Mouse (Mus musculus) cerebellum, adult 11-12 months (tissue): Measurements from ENCODE around the gene Gm29666.

ENCODE experiments used
- DNase-seq: peaks from one replicate; pipeline ENCODE4 v3.0.0; 2022

Gm29666 gene

DNA sequence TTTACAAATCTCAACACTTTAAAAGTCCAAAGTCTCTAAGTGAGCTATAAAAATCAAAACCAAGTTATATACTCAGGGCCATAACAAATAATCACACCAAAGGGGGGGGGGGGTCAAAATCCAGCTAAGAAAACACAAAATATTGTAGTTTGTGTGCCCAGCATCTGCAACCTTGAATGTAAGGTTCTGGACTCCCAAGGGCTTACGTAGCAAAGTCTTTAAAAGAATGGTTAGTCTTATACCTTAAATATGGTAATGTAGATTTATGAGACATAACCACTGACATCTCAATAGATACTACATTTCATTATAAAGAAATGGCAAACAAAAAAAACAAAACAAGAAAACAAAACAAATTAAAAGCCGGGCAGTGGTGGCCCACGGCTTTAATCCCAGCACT is at the start of gene Gm29666:
TSS of gene Gm29666 (minus strand) at position 101 of the 400 bp plus-strand sequence.
- DNase-seq: no peak

DNA sequence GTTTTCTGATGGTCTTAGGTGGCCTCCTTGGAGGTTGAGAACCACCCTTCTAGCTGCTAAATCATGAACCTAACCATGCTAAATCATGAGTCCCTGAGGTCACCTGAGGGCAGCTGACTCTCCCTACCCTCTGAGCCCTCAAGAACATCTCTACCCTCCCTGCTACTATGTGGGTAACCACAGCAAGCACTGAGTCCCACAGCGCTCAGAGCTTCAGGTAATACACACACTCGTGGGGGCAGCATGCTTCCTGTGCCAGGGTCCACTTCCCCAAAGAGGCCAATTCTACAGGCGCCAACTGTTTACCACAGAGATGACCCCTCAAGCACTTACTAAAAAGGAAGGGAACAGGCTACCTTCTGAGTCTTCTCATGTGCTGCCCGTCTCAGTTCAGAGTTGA is 48.7 kb upstream of the Gm29666 start:
- no peak for DNase-seq

DNA sequence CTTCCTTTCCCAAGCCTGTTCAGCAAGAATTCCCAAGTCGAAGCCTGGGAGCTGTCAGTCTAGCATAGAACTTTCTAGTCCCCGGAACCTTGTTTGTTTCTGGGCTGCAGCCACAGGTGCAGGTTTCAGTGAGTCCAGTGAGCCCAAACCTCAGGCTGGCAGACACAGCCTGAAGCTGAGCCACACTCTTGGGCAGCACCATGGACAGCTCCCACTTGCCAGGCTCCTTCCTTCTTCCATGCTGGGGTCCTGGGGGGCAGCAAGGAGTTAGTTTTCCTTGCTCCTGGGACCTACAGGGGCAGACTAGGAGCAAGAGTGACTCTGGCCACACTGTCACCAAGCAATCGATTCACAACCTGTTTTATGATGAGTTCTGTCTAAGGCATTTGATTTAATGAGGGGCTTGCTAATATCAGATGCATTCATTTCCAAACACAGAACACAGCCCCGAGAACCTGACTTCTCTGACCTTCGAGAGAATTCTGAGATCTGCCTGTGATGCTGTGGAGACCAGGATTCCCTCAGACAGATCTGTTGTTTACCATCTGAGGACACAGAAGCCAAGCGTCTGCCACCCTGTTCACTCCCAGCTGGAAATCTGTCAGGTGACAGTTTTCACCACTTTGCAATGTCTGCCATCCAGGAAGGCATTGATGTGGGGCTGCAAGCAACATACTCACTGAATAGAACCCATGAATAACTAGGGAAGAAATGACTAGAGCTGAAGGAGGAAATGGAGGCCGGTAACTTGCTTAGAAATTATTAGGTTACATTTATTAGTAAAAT is 45.9 kb upstream of the Gm29666 start:
- DNase-seq: no peak

DNA sequence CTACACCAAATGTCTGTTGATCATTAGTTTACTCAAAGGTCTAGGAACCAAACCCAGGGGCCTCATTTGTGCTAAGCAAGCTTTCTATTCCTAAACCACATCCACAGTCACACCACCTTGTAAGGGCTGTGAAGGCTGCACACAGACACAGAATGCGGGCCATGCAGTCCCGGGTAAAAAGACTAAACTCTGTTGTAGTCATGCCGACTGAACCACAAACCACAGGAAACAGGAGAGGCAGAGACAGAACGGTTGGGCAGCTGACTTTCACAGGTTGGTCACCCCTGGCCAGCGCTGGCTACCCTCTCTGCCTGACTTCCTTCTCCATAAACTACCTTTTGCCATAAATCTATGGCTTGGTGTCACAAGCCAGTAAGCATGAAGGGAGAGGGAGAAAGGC is 44.9 kb upstream of the Gm29666 start:
- no peak for DNase-seq

DNA sequence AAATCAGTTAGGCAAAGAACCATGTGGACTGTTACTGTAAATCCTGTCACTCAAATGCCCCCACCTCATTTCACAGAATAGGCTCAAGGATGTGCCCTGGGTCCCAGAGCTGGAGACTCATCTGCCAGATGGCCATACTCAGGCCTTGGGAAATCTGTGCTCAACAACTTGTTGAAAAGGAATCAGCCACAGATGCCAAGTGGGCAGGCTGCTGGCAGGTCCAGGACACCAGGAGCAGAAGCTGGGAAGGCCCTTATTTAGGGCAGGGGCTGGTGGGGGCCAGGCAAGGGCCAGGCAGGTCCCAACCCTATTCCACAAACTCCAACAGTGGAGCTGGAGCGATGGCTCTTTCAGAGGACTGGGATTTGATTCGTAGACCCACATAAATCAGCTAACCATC is 42.7 kb upstream of the Gm29666 start:
- DNase-seq: no peak

DNA sequence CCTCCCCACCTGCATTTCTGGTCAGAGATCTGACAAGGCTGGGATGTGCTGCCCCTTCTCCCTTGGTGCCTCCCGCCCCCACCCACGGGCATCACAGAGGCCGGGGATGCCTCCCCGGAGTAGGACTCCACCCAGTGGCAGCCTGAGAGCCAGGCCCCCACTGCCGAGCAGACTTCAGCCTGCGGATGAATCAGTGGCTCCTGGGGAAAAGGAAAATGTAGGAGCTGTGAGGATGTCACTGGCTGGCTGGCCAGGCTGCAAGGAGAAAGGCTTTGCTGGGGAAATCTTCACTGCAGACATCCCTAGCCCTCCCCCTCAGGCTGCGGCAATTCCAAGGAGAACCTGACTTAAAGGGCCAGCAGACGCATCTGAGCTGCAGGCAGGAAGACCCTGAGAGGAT is 40.9 kb upstream of the Gm29666 start:
- DNase-seq: peak; percentile 66

DNA sequence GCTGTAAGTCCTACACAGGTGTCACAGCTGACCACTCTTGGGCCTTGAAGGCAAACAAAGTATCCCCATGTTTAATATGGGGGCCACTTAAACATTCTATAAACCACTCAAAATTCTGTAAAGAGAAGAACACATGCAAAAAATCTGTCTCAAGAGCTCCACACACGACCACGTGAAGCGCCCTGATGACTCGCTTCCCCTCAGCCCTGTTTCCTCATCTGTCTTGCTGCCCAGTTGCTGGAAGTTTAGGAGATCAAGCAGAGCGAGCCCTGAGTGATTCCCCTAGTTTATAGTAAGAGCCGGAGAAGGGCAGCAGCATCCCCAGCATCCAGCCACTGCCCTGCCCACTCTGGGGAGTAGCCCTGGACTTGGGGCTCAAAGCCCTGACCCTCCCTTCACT is 40.1 kb upstream of the Gm29666 start:
- DNase-seq: no peak

DNA sequence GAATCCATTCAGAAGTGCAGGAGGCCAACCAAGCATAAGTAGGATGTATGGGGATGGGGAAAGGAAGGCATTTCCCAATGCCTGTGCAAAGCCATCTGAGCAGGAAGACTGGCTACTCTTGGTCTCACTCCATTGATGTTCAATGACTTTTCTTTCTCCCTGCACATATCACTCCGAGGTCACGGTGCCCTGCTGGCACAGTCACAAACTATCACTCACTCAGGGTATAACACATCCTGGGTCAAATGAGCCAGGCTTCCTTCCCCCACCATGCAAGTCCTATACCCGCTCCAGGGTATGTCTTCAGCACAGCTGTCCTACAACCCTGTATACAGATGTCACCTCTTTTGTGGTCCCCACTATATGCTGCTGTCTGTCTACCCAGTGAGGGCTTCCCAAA is 38.5 kb upstream of the Gm29666 start:
- no peak for DNase-seq

DNA sequence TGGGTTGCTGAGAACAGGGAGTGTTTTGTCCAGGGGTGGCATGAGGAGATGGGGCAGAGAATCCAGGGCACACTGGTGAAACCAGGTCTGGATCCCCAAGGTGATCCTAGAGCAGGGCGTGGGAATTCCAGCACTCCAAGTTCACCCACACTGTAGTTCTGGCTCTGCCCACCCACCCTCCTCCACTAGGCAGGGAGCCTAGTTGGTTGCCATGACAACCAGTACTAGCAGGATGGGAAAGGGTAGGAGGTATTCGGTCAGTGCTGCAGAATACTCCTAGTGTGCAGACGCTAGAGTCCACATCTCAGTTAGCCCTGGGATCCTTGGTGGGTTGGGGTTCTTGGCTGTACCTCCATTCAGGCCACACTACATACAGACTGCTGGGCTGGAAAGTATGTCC is 38.0 kb upstream of the Gm29666 start:
- DNase-seq: no peak

DNA sequence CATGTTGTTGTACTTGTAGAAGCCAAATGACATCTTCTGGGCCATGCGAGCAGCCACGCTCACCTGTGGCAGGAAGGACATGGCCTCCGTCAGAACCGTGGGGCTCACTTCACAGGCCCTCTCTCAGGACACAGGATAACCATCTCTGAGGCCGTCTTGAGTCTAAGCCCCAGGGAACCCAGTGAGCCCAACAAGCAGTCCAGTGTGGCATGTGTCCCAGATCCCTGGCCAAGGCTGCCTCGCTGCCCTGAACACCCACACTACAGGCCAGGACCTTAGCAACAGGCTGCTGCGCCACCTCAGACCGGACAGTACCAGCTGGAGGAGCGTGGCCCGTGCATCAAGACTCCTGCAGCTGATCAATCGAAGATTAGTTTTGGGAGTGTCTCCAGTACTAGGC is 33.4 kb upstream of the Gm29666 start:
- DNase-seq: no peak

DNA sequence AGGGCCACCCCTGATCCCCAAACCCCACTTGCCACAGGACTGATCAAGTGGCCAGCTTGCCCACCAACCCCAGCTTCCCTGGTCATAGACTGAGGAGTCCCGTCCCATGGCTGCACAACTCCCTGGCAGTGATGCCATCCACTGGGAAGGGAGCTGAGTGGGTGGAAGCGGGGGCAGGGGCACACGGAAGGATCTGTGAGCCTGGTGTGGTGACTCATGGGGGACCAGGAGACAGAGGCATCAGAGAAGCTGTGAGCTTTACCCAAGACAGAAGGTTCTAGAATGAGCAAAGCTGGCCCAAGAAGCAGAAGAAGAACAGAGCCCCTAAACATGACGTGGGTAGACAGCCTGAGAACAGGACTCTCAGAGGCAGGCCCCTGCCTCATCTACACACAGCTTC is 30.2 kb upstream of the Gm29666 start:
- DNase-seq: no peak

DNA sequence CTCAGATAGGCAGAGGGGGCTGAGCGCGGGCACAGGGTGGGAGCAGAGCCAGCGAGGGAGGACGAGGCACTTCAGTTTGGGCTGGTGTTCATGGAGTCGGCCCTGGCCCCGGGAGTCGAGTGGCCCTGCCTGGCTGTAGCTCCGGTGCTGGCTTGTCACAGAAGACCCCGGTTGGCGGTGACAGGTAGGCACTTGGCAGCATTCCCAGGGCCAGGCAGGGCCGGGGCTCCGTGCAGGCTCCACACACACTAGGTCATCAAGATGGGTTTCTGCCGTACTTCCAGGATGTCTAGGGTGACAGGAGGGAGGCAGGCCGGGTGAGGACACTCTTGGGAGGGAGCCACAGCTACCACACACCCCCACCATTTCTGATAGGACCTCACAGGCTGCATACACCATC is 29.2 kb upstream of the Gm29666 start:
- no peak for DNase-seq

DNA sequence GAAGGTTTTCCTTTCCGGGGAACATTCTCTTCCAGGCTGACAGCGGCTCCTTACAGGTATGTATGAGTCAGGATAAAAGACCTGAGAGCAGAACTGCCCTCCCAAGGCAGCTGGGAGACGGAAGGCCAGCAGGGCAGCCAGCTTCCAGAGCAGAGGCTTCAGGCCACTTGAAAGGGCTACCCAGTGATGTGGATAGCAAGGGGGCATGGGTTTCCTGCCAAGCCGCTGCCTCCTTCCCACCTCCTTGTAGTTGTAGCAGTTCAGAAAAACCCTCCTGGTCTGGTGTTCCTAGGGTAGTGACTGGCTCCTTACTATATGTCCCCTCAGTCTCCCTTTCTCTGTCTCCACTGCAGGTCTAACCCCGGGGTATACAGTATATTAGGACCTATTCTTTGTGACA is 24.5 kb upstream of the Gm29666 start:
- DNase-seq: no peak

DNA sequence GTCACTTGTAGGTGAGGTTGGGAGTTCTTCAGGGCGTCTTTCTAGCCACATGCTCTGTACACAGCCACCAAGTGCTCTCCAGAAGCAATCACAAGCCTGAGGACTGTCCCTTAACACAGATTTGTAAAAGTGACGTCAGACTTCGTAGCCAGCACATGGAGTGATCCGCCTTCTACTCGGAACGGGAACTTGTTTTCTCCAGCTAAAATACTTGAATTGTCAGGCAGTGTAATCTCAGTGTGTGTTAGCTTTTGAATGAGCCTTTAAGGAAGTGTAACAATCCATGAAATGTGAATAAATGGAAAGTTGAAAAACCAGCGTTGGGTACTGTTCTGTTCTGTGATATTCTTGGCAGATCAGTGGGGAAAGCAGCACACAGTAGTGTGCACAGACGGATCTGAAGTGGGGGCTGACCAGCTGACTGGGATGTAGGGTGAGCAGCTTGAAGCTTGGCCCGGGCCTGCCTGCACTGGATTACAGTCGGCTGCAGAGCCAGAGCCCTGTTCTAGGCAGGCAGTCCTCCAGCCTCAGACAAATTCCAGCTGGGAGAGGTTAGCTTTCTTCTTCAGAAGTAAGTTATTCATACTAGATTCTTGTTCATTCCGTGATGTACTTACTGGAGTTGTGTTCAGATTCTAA is 22.9 kb upstream of the Gm29666 start:
- no peak for DNase-seq

DNA sequence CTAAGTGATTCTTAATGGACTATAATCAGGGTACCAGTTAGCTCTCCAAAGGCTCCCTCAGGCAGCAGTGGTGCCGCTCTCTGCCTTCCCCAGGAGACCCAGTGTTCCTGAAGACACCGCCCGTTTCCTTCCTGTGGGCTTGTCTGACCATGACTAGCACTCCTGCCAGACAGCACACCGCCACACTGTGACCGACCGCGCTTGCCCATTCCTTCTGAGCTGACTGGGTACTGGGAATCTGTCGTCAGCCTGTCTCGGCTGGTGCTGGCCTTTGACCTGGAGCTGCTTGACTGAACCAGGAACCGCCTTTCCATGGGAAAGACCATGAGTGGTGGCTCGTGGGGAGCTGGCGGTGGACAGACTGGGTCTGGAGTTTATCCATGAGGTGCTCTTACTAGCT is 20.3 kb upstream of the Gm29666 start:
- DNase-seq: no peak

DNA sequence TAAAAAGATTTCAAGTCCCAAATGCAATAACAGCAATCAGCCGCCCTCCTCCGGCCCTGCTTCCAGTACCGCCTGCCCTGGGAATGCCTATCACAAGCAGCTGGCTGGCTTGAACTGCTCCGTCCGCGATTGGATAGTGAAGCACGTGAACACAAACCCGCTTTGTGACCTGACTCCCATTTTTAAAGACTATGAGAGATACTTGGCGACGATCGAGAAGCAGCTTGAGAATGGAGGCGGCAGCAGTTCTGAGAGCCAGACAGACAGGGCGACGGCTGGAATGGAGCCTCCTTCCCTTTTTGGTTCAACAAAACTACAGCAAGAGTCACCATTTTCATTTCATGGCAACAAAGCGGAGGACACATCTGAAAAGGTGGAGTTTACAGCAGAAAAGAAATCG is 15.1 kb upstream of the Gm29666 start:
- DNase-seq: no peak

DNA sequence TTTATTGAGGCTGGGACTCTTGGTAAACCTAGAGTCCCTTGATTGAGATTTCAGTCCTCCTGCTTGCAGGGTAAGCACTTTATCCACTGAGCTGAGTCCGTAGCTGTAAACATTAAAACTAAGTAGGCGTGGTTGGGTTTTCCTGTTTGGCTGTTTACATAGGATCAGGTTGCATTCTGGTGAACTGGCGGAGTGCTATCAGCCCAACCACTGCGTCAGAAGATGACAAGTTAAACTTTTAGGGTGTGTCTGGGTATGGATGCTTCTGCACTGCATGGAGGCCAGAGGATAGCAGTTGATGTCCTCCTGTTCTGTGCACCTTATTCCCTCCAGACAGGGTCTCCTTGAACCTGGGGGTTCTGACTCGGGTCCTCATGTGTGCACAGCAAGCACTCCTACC is 12.5 kb upstream of the Gm29666 start:
- no peak for DNase-seq

DNA sequence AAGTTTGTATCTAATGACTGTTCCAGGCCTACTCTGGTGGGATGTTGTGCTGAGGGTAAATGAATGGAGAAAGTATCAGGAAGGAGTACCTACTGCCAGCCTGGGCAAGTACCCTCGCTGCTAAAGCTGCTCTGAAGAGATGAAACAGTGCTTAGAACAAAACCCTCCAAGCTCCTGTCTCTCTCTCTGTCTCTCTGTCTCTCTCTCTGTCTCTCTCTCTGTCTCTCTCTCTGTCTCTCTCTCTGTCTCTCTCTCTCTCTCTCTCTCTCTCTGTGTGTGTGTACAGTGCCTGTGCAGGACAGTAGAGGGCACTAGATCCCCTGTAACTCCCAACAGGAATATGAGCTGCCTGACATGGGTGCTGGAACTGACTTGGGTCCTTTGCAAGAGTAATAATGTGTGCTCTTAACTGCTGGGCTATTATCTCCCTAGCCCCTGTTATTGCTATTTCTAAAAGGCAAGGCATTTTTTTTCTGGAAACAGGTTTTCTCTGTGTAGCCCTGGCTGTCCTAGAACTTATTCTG is 5.7 kb upstream of the Gm29666 start:
- no peak for DNase-seq

DNA sequence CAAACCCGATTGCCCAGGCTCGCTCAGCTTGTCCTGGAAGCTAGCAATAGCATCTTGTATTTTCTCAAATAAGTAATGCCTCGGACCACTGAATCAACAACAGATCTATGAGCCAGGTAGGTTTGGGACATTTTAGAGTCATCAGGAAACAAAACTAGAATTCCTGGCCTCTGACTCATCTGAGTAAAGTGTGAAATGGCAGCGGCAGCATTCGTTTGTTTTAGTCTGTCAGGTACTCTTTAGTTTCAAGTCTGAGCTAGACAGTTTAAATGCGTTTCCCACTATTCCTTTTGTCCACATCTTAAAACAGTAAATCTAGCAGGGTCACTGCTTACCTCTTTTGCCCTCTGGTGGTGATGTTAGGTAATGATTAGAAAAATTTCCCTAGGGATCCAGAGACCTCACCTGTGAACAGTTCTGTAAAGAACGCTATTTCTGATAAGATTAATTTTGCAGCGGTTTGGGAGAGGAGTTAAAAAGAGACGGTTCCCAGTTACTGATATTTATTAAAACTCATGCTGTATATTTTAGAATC is 5.0 kb upstream of the Gm29666 start:
- DNase-seq: no peak

DNA sequence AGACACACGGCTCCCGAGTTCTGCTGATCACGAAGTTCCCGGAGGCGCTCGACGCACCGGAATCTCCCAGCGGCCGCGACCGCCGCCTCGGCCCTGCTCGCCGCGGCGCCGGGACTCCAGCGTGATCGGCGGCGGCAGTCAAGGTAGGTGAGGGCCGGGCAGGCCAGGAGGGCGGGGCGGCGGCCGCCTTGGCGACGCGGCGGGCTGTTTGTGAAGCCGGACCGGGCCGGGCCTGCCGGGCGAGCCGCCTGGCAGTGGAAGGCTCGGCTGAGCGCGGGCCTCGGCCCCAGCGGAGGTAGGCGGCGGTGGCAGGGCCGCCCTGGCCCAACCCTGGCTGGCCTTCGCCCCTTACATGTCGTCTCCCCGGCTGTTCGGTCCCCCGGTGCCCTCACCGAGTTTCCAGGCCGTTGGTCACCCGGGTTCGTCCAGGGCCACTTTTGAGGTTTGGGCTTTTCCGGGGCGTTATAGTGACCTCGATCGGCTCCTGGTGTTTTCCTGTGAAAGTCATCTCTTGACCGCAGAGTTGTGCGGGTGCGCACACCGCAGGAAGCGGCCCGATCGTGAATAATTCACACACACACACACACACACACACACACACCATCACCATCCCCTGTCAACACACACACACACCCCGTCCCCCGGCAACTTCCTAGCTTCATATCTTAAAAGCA is 3.8 kb upstream of the Gm29666 start:
- DNase-seq: peak; percentile 28

DNA sequence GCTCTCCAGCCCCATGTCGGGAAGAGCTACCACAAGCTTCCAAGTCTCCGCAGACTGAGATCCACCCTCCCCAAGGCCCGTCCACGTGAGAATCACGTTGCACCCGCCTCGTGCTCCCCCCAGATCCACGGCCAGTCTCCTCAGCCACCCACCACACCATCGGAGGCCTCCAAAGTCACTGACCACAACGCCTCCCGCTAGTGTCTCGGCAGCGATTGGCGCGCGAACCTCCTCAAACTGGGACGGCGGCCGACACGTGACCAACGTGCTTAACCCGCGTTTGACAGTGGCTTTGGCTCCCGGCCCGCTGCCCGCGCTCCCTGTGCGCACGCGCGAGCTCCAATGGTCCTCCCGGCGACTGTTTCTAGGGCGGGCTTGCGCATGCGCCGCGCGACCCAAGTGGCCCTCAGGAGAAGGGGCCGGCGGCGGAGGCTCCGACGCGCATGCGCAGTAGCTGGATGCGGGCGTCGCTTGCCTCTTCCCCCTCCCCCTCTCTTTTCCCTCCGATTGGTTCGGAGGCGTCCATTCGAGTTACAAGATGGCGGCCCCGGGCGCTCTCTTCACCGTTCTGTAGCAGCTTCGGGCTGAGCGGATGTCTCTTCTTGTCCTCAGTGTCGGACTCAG is 3.2 kb upstream of the Gm29666 start, which contains the start of gene Nup50:
TSS of gene Nup50 (plus strand) at position 528 of the 624 bp plus-strand sequence.
- DNase-seq: peak; percentile 100

DNA sequence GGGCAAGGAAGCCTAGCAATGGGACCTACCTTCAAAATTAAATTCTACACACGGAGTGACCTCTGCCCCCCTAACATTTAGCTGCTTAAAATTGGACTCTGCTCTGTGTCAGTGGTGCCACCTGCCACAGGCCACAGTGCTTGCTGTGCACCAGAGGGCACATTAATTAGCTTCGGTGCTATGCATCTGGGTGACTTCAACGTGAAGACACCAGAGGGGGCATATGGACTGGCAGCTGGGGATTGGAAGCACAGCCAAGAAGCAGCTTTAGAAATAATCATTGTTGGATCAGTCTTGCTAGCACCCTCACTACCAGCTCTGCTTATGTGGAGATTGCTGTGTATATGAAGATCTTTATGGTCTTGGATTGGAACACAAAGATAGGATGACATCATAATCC is 6.6 kb downstream of the Gm29666 start:
- no peak for DNase-seq

DNA sequence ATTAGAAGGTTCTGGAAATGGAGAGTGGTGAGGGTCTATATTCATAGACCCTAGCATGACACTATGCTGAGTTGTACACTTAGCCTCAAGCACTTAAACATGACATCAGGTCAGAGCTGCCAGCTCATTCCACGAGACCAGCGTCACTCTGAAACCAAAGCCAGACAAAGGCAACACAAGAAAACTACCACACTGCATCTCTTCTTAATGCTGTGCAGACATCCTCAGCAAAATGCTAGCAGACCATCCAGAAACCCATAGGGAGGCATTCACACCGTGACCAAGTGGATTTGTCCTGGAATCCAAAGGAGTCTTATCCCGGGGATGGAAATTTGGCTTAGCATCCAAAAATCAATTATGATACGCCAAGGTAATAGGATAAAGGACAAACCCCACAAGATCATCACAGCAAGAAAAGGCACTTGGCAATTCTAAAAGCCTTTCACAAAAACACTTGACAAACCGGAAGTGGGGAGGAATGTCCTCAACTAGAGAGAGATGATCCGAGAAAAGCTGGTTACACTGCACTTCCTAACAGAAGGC is 15.9 kb downstream of the Gm29666 start:
- DNase-seq: no peak
